Mouse (Mus musculus) megakaryocyte, embryonic 14.5 days (primary cell): ENCODE results near the gene Gm21887. TPM values are rescaled to one million over a fixed set of nuclear protein-coding genes. Genes with fewer than 3 reads are reported as not detected.
"Not testable (repeated sequence)": the region's sequence is repeated elsewhere in the genome, so short reads cannot be mapped to it uniquely, and the experiment has no call there.

Experiments
- H3K27me3 ChIP-seq: replicated peaks from 2 replicates; pipeline ENCODE3; 2012; ENCODE audit warnings: inconsistent platforms
- H3K36me3 ChIP-seq: replicated peaks from 2 replicates; pipeline ENCODE3; 2012; ENCODE audit warnings: low read length, inconsistent platforms, mixed read lengths
- H3K4me1 ChIP-seq: 2 replicates; pipeline ENCODE4 v1.6.1; 2012; ENCODE audit warnings: inconsistent platforms
- H3K4me3 ChIP-seq: replicated peaks from 2 replicates; pipeline ENCODE3; 2012; ENCODE audit warnings: moderate library complexity, mild to moderate bottlenecking, inconsistent platforms
- H3K9me3 ChIP-seq: 2 replicates; pipeline ENCODE4 v1.6.1; 2012; ENCODE audit warnings: inconsistent platforms
- polyA plus RNA-seq: library from polyadenylated mRNA; stranded (reverse); fragments of >175 nt; gene quantifications from 2 replicates; pipeline ENCODE4 v1.2.3, GENCODE M21; 2012; ENCODE audit warnings: low replicate concordance; ENCODE audit not compliant: insufficient read depth

Gene Gm21887
- polyA plus RNA-seq, 1 experiment, result 1,328 TPM

- H3K9me3 ChIP-seq, result peaks cover 81% of the 10 kb centered on the region
These were observed 19.5 kb upstream of the Gm21887 start for GRCm38 (mm10) chrX:169989691-169990631.

GRCm38 (mm10) chrX:169991128-169991873 is 18.2 kb upstream of the Gm21887 start:
- H3K9me3 ChIP-seq, result peaks cover 84% of the 10 kb centered on the region

More at GRCm38 (mm10) chrX:169989691-169990631, 19.5 kb upstream of the Gm21887 start:
- Histone ChIP-seq H3K4me1 (peaks cover 23% of the 10 kb centered on the region), H3K36me3 (peaks cover 25% of the 10 kb centered on the region), H3K4me3 (peak overlapping the region; percentile 54)
- H3K27me3 ChIP-seq, result not testable (repeated sequence)

GRCm38 (mm10) chrX:169992086-169992930 is 17.2 kb upstream of the Gm21887 start:
- peaks cover 15% of the 10 kb centered on the region for H3K36me3 ChIP-seq
- H3K27me3 ChIP-seq, result peaks cover 19% of the 10 kb centered on the region
- peaks cover 30% of the 10 kb centered on the region for H3K4me1 ChIP-seq
- peaks cover 82% of the 10 kb centered on the region for H3K9me3 ChIP-seq
- H3K4me3 ChIP-seq, result not testable (repeated sequence)

More at GRCm38 (mm10) chrX:169991128-169991873, 18.2 kb upstream of the Gm21887 start:
- H3K4me1 ChIP-seq, result peaks cover 28% of the 10 kb centered on the region
- H3K4me3 ChIP-seq, result peak overlapping the region; percentile 19
- H3K36me3 ChIP-seq, result peaks cover 19% of the 10 kb centered on the region
- H3K27me3 ChIP-seq, result peaks cover 12% of the 10 kb centered on the region

GRCm38 (mm10) chrX:169992951-169993547 is 16.4 kb upstream of the Gm21887 start:
- H3K9me3 ChIP-seq, result peaks cover 85% of the 10 kb centered on the region
- peaks cover 32% of the 10 kb centered on the region for H3K4me1 ChIP-seq
- H3K27me3 ChIP-seq, result peaks cover 23% of the 10 kb centered on the region
- peak overlapping the region; percentile 0 for H3K4me3 ChIP-seq
- peaks cover 12% of the 10 kb centered on the region for H3K36me3 ChIP-seq

- peak overlapping the region; percentile 12 for H3K4me3 ChIP-seq
These were observed 15.2 kb upstream of the Gm21887 start for GRCm38 (mm10) chrX:169994011-169994865.

GRCm38 (mm10) chrX:169994866-169995711 is 14.4 kb upstream of the Gm21887 start:
- Histone ChIP-seq H3K9me3 (peaks cover 79% of the 10 kb centered on the region), H3K4me1 (peaks cover 37% of the 10 kb centered on the region), H3K27me3 (peaks cover 23% of the 10 kb centered on the region)
- H3K36me3 ChIP-seq, H3K4me3 ChIP-seq: not testable (repeated sequence)

More at GRCm38 (mm10) chrX:169994011-169994865, 15.2 kb upstream of the Gm21887 start:
- H3K36me3 ChIP-seq, result not testable (repeated sequence)
- Histone ChIP-seq H3K27me3 (peaks cover 23% of the 10 kb centered on the region), H3K4me1 (peaks cover 35% of the 10 kb centered on the region), H3K9me3 (peaks cover 82% of the 10 kb centered on the region)

GRCm38 (mm10) chrX:169995909-169996521 is 13.4 kb upstream of the Gm21887 start:
- peak overlapping the region; percentile 6 for H3K4me3 ChIP-seq
- H3K36me3 ChIP-seq, result not testable (repeated sequence)
- peaks cover 35% of the 10 kb centered on the region for H3K4me1 ChIP-seq
- peaks cover 23% of the 10 kb centered on the region for H3K27me3 ChIP-seq
- peaks cover 81% of the 10 kb centered on the region for H3K9me3 ChIP-seq

- not testable (repeated sequence) for H3K36me3 ChIP-seq
- H3K4me3 ChIP-seq, result peak overlapping the region; percentile 68
- H3K27me3 ChIP-seq, result peaks cover 23% of the 10 kb centered on the region
- H3K9me3 ChIP-seq, result peaks cover 76% of the 10 kb centered on the region
- H3K4me1 ChIP-seq, result peaks cover 28% of the 10 kb centered on the region
These were observed 12.5 kb upstream of the Gm21887 start for GRCm38 (mm10) chrX:169996926-169997325.

GRCm38 (mm10) chrX:169997456-169997853 is 12.0 kb upstream of the Gm21887 start:
- peaks cover 28% of the 10 kb centered on the region for H3K4me1 ChIP-seq
- H3K27me3 ChIP-seq, result peaks cover 23% of the 10 kb centered on the region
- H3K4me3 ChIP-seq, result peak overlapping the region; percentile 68
- H3K9me3 ChIP-seq, result peaks cover 71% of the 10 kb centered on the region
- H3K36me3 ChIP-seq, result not testable (repeated sequence)

- Histone ChIP-seq H3K27me3 (peaks cover 23% of the 10 kb centered on the region), H3K4me3 (peak overlapping the region; percentile 68), H3K9me3 (peaks cover 66% of the 10 kb centered on the region), H3K4me1 (peaks cover 28% of the 10 kb centered on the region)
- H3K36me3 ChIP-seq, result not testable (repeated sequence)
These were observed 11.5 kb upstream of the Gm21887 start for GRCm38 (mm10) chrX:169997854-169998456.

GRCm38 (mm10) chrX:169998559-169999219 is 10.8 kb upstream of the Gm21887 start:
- not testable (repeated sequence) for H3K36me3 ChIP-seq, H3K4me3 ChIP-seq
- peaks cover 20% of the 10 kb centered on the region for H3K27me3 ChIP-seq
- peaks cover 28% of the 10 kb centered on the region for H3K4me1 ChIP-seq
- H3K9me3 ChIP-seq, result peaks cover 61% of the 10 kb centered on the region
